Mouse (Mus musculus): ENCODE measurements at regions not wholly inside any gene's neighbourhood (a gene's known extent, or its start where the extent isn't known, plus 50 kb on each side); places are given as distances from the start of the nearest gene placed in this dataset.

DNA sequence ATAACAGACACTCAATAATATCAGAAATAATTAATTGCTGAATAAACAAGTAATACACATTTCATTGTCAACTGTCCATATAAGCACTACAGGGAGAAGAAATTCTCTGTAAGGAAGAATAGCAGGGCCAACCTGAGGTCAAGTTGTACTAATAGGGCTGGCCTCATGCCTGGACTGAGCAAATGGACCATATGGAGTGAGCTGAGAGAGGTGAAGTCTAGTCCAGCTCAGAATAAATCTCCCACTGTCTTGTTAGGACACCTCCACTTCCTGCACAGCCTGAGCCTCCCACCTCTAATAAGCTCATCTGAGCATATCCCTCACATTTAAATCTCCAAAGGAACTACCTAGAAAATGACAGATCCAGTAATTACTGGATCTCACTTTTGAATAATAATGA is 354.2 kb downstream of the Basp1 start:
- Histone ChIP-seq H3K4me1 (no peaks in the 10 kb centered on the region), H3K36me3 (no peaks in the 10 kb centered on the region), H3K4me3 (no peak overlapping the region), H3K9me3 (replicated peaks) (no peaks in the 10 kb centered on the region), H3K9ac (no peak overlapping the region), H3K4me2 (no peak overlapping the region), H3K27me3 (replicated peaks) (no peaks in the 10 kb centered on the region), H3K27ac (no peak overlapping the region)
- no peak for ATAC-seq

DNA sequence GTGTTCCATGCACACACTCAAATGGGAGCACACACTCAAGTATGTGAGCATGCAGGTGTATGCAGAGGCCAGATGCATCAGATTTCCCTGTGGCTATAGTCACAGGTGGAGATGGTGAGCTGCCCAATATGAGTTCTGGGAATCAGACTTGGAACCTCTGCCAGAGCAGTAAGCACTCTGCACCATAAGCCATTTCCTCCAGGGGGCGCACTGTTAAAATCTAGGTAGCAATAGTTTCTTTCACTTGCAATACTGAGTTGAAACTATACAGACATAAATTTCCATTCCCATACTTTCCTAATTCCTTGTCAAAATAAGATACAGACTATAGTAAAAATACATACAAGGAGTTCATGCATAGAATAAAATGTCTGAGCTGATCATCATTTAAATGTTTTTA is 365.7 kb downstream of the Basp1 start:
- no peak for ATAC-seq
- H3K36me3 ChIP-seq: no peaks in the 10 kb centered on the region
- H3K4me1 ChIP-seq: no peaks in the 10 kb centered on the region
- no peak overlapping the region for H3K9ac ChIP-seq
- no peaks in the 10 kb centered on the region for H3K27me3 ChIP-seq (replicated peaks)
- no peak overlapping the region for H3K4me2 ChIP-seq
- H3K9me3 ChIP-seq (replicated peaks): 0 out of 2 replicates have a peak, but pooled peaks cover 6% of the 10 kb centered on the region
- H3K4me3 ChIP-seq: no peak overlapping the region
- WGBS (ENCODE audit: insufficient replicate concordance): 40% methylated on average over 1 of the region's 1 CpGs
- H3K27ac ChIP-seq: no peak overlapping the region

DNA sequence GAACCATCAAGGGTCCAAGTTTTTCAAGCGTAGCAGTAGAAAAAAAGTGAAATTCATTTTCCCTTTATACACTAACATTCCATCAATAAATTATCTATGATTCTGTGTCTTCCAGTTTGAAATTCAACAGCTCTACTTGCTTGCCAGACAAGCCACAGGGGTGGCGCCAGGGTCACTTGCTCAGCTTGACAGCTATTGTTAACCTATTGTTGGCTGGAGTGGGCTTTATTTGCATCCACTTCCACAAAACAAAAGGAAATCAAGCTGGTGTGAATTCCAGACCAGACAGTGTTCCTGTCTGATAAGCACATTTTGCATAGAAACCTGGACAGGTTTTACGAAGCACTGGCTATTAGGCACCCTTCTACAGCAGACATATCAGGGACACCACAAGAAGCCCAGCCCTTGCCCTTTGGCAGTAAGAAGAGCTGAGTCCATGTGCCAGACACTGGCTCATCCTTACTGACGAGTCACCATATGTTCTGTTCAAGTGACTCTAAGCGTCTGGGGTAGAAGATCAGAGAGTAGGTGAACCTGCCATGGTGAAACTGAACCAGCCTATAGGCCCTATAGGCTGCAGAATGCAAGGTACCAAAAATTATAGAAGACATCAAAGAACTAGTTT is 366.9 kb downstream of the Basp1 start:
- Histone ChIP-seq H3K9ac (no peak overlapping the region), H3K27me3 (replicated peaks) (no peaks in the 10 kb centered on the region), H3K4me3 (no peak overlapping the region), H3K27ac (no peak overlapping the region), H3K9me3 (replicated peaks) (0 out of 2 replicates have a peak, but pooled peaks cover 6% of the 10 kb centered on the region), H3K4me1 (no peaks in the 10 kb centered on the region), H3K36me3 (no peaks in the 10 kb centered on the region), H3K4me2 (no peak overlapping the region)
- WGBS (ENCODE audit: insufficient replicate concordance): 51% methylated on average over 5 of the region's 5 CpGs
- no peak for ATAC-seq

DNA sequence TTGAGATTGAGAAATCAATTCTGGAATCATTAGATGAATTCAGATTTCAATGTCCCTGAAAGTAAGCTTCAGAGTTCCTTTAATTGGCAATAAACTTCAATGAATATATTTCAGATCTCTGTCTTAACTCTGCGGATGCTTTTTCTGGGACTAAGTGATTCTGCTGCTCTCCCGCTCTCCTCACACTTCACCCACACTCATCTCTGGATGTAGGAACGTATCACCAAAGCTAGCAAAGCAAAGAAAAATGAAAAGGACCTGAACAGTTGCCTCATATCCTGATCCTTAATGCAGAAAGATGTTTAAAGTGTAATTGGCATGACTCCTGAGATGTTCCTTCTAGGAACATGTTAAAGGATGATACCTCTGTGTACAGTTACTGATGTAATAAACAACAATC is 377.3 kb downstream of the Basp1 start:
- no peak for ATAC-seq
- WGBS (ENCODE audit: insufficient replicate concordance): 64% methylated on average over 3 of the region's 3 CpGs
- no peak overlapping the region for H3K27ac ChIP-seq
- H3K9me3 ChIP-seq (replicated peaks): no peaks in the 10 kb centered on the region
- no peak overlapping the region for H3K4me2 ChIP-seq
- H3K27me3 ChIP-seq (replicated peaks): no peaks in the 10 kb centered on the region
- H3K4me3 ChIP-seq: no peak overlapping the region
- no peaks in the 10 kb centered on the region for H3K36me3 ChIP-seq
- no peak overlapping the region for H3K9ac ChIP-seq
- H3K4me1 ChIP-seq: no peaks in the 10 kb centered on the region

DNA sequence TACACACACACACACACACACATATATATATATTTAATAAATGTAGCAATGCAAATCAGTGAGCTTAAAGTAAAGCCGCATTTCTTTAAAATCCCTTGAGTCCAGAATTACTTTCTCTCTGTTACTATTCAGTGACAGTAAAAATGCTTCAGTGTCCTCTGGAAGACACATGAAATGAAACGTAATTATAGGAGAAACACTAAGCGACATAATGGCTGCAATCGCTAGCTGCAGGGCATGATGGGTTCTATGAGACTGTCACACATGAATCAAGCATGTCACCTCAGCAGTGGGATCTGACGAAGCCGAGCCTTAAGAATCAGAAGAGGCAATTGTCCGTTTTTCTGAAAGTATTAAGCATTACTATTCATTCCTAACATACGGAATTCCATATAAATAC is 385.7 kb downstream of the Basp1 start:
- no peak for ATAC-seq
- no peaks in the 10 kb centered on the region for H3K36me3 ChIP-seq
- H3K4me3 ChIP-seq: no peak overlapping the region
- no peak overlapping the region for H3K27ac ChIP-seq
- no peak overlapping the region for H3K9ac ChIP-seq
- 79% methylated on average over 8 of the region's 8 CpGs for WGBS (ENCODE audit: insufficient replicate concordance)
- no peaks in the 10 kb centered on the region for H3K27me3 ChIP-seq (replicated peaks)
- no peaks in the 10 kb centered on the region for H3K9me3 ChIP-seq (replicated peaks)
- no peak overlapping the region for H3K4me2 ChIP-seq
- no peaks in the 10 kb centered on the region for H3K4me1 ChIP-seq

DNA sequence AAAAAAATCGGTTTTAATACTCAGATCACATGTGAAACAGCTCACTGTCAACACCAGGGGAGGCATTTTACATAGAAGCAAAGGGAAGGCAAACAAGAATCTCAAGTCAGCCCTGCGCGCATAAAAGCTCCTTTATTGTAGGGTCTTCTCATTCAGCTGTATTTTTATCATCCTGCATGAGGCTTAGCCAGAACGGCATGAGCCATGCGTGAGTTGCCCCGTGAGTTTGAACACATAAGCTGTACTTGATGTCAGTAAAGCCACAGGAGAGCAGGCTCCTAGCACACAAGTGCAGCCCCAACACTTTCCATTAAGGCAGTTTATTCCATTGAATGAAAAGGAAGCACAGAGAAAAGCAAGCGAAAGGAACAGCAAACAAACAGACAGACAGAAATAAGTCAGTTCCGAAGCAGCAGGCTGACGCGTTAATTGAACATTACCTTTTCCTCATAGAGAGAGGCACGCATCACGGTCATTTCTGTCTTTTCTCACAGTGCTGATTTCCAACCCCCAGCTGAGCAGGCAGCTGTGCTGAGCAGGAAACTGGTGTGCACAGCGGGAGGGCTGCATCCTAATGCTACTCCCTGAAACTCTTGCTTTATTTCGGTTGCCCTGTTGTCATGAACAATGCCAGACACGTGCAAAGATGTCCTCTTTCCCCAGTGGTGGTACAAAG is 386.6 kb downstream of the Basp1 start:
- Histone ChIP-seq H3K4me1 (no peaks in the 10 kb centered on the region), H3K27me3 (replicated peaks) (no peaks in the 10 kb centered on the region), H3K9ac (no peak overlapping the region), H3K4me3 (no peak overlapping the region), H3K4me2 (0 out of 2 replicates have a peak overlapping the region, but pooled peaks have one; percentile 4), H3K9me3 (replicated peaks) (no peaks in the 10 kb centered on the region), H3K27ac (no peak overlapping the region), H3K36me3 (no peaks in the 10 kb centered on the region)
- WGBS (ENCODE audit: insufficient replicate concordance): 16% methylated on average over 15 of the region's 15 CpGs
- ATAC-seq: no peak

DNA sequence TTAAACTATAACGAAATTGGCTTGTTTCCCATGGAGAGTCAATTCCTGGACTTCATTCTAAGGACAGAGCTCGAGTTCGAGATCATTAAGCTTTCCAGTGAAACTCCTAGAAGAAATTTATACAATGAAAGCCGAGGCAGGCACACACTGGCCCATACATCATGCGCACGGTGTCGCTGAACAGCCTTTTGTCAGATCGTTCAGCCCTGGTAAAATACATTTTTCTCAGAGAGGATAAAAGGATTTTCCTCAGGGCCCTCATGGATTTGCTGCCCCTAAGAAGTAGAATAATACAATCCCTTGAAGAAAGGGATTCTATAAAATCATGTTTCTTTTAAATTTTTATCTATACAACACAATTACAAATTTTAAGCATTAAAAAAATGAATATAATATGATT is 387.2 kb downstream of the Basp1 start:
- H3K27me3 ChIP-seq (replicated peaks): no peaks in the 10 kb centered on the region
- H3K4me2 ChIP-seq: no peak overlapping the region
- H3K9ac ChIP-seq: no peak overlapping the region
- no peak overlapping the region for H3K27ac ChIP-seq
- 60% methylated on average over 8 of the region's 8 CpGs for WGBS (ENCODE audit: insufficient replicate concordance)
- no peak overlapping the region for H3K4me3 ChIP-seq
- no peaks in the 10 kb centered on the region for H3K4me1 ChIP-seq
- H3K36me3 ChIP-seq: no peaks in the 10 kb centered on the region
- ATAC-seq: no peak
- H3K9me3 ChIP-seq (replicated peaks): no peaks in the 10 kb centered on the region

DNA sequence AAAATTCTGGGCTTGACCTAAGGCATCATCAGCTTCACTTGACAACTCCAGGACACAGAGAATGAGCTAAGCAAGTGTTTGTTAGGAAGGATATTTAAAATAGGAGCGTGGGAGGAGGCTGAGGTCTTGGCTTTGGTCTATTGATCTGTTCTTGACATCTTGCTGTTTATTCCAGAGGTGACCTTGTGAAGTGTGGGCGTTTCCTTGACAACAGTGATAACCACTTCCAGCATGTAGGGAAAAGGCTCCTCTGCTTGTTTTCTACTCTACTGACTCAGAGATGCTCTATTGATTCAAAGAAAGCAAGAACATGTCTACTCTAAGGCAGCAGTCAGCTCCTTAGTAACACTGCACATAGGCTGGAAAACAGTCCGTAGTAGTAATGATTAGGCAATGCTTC is 392.6 kb downstream of the Basp1 start:
- Histone ChIP-seq H3K36me3 (no peaks in the 10 kb centered on the region), H3K27me3 (replicated peaks) (no peaks in the 10 kb centered on the region), H3K4me1 (no peaks in the 10 kb centered on the region), H3K4me3 (no peak overlapping the region), H3K9ac (no peak overlapping the region), H3K4me2 (no peak overlapping the region), H3K27ac (no peak overlapping the region), H3K9me3 (replicated peaks) (no peaks in the 10 kb centered on the region)
- whole genome bisulfite sequencing (ENCODE audit: insufficient replicate concordance): 43% methylated on average over 3 of the region's 3 CpGs
- no peak for ATAC-seq

DNA sequence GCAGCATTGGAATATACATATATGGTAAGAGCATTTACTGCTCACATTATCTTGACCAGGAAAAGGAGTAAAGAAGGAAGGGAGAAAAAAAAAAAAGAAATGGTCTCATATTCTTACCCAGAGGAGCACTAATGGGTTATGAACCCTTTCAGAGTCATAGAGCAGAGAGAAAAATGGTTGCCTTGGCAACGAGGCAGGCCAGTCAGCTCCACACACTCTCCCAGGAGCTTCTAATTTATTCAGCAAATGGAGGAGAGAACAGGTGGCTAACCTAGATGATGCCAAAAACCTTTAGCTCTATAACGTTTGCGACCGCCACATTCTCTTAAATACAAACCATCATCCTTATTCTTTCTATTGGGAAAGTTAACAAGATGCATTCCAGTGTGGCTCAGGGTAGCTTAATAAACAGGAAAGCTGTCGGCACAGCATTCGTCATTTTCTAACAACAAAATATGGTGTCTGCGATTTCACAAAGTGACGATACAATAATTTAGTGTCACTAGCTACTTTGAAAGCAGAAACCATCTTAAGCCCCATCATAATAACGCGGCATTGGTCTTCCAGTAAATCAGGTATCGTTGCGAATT is 394.1 kb downstream of the Basp1 start:
- no peaks in the 10 kb centered on the region for H3K9me3 ChIP-seq (replicated peaks)
- H3K27ac ChIP-seq: no peak overlapping the region
- no peaks in the 10 kb centered on the region for H3K27me3 ChIP-seq (replicated peaks)
- no peak overlapping the region for H3K4me3 ChIP-seq
- H3K36me3 ChIP-seq: no peaks in the 10 kb centered on the region
- no peak overlapping the region for H3K4me2 ChIP-seq
- WGBS (ENCODE audit: insufficient replicate concordance): 78% methylated on average over 12 of the region's 12 CpGs
- ATAC-seq: no peak
- no peak overlapping the region for H3K9ac ChIP-seq
- no peaks in the 10 kb centered on the region for H3K4me1 ChIP-seq

DNA sequence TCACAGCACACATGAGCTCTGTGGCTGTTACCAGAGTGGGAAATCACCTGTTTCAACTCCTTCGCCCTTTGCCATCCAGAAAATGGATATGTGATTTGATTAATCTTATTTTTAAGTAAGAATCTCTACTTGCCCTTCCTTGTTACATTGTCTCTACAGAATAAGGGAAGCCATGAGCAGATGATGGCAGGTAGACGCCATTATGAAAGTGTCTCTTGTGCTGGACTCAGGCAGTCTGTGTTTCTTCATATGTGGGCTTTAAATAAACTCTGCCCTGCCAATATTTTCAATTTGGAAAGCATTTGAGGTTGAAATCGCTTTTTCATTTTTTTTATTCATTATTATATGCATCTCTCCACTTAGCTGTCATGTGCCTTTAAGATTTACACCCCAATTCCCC is 394.6 kb downstream of the Basp1 start:
- Histone ChIP-seq H3K9me3 (replicated peaks) (no peaks in the 10 kb centered on the region), H3K36me3 (no peaks in the 10 kb centered on the region), H3K4me2 (no peak overlapping the region), H3K4me1 (no peaks in the 10 kb centered on the region), H3K4me3 (no peak overlapping the region), H3K27me3 (replicated peaks) (no peaks in the 10 kb centered on the region), H3K9ac (no peak overlapping the region), H3K27ac (no peak overlapping the region)
- ATAC-seq: no peak
- WGBS (ENCODE audit: insufficient replicate concordance): 52% methylated on average over 3 of the region's 3 CpGs

DNA sequence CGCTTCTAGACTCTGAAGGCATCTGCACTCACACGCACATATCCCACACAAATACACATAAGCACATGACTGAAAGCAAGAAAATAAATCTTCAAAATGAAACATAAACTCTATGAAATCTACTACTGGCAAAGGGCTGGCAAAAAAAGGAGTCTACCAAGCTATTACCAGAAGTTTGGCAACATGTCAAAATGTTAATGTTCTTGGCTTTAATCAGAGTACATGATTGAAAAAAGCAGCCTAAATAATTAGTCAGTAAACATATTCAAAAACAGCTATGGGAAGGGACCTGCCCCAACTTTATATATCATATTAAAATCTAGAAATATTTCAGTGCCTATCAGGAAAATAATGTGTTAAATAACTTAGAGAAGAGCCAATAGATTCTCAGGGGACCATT is 405.8 kb downstream of the Basp1 start:
- Histone ChIP-seq H3K4me2 (no peak overlapping the region), H3K9ac (no peak overlapping the region), H3K27ac (no peak overlapping the region), H3K27me3 (replicated peaks) (no peaks in the 10 kb centered on the region), H3K4me1 (no peaks in the 10 kb centered on the region), H3K4me3 (no peak overlapping the region), H3K9me3 (replicated peaks) (no peaks in the 10 kb centered on the region), H3K36me3 (no peaks in the 10 kb centered on the region)
- no peak for ATAC-seq
- 66% methylated on average over 2 of the region's 2 CpGs for WGBS (ENCODE audit: insufficient replicate concordance)

DNA sequence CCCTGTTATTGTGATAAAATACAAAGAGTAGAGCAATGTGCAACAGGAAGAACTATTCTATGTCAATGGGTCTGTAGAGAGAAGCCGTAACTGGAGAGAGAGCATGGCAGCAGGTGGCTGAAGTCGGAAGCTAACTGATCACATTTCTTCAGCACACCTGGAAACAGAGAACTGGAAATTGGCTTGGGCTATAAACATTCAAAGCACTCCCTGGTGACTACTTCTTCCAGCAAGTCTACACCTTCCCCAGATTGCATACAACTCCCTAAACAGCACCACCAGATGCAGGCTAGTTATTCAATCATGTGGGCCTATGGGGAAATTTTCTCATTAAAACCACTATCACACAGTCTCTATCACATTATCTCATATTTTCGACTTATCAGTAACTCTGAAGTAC is 413.4 kb downstream of the Basp1 start:
- no peak overlapping the region for H3K4me2 ChIP-seq
- no peaks in the 10 kb centered on the region for H3K27me3 ChIP-seq (replicated peaks)
- ATAC-seq: no peak
- no peak overlapping the region for H3K27ac ChIP-seq
- no peak overlapping the region for H3K4me3 ChIP-seq
- WGBS (ENCODE audit: insufficient replicate concordance): 68% methylated on average over 3 of the region's 3 CpGs
- H3K9ac ChIP-seq: no peak overlapping the region
- H3K4me1 ChIP-seq: no peaks in the 10 kb centered on the region
- H3K36me3 ChIP-seq: no peaks in the 10 kb centered on the region
- no peaks in the 10 kb centered on the region for H3K9me3 ChIP-seq (replicated peaks)

DNA sequence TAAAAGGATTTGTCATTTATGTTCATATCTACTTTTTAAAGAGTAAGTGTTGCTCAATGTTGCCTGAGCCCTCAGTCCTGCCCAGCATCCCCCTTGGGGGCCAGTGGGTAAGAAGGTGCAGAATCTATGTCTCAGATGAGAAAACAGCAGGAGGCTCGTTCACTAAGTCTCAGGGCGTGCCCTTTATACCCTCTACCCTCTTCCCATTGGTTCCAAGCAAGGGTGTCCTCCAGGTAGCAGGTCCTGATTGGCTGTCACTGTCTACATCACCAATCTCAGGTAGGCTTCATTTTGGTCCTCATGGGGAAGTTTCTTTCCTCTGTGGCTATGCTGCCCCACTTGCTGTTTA is 420.3 kb downstream of the Basp1 start:
- H3K36me3 ChIP-seq: no peaks in the 10 kb centered on the region
- no peak for ATAC-seq
- 52% methylated on average over 2 of the region's 2 CpGs for WGBS (ENCODE audit: insufficient replicate concordance)
- no peak overlapping the region for H3K27ac ChIP-seq
- H3K4me1 ChIP-seq: no peaks in the 10 kb centered on the region
- no peak overlapping the region for H3K4me3 ChIP-seq
- H3K9me3 ChIP-seq (replicated peaks): 0 out of 2 replicates have a peak, but pooled peaks cover 4% of the 10 kb centered on the region
- no peak overlapping the region for H3K4me2 ChIP-seq
- no peak overlapping the region for H3K9ac ChIP-seq
- H3K27me3 ChIP-seq (replicated peaks): no peaks in the 10 kb centered on the region
